Mouse (Mus musculus) heart, adult 8-10 months (tissue): Measurements from ENCODE around the gene Alyref. TPM values are rescaled to one million over a fixed set of nuclear protein-coding genes. Genes with fewer than 3 reads are reported as not detected.

Experiments used
- DNase-seq: peaks from one replicate; pipeline ENCODE4 v3.0.0; 2022; ENCODE audit warnings: low spot score
- microRNA-seq: library from miRNA; unstranded; fragments of <30 nt; microRNA quantifications from one replicate; pipeline ENCODE4 v1.2.0, GENCODE M21; 2022
- total RNA-seq, 4 experiments: library from RNA; stranded (reverse); gene quantifications; 2 replicates each; pipeline ENCODE4 v1.2.4; 2022

Alyref gene
- total RNA-seq, 4 experiments from 2014 or later = 32.3 to 51.0 (median 45.7) TPM

- DNase-seq = no peak
Measured at GRCm38 (mm10) chr11:120545964-120546363, 52.2 kb downstream of the Alyref start.

- DNase-seq = no peak
Measured at GRCm38 (mm10) chr11:120542376-120542775, 55.8 kb downstream of the Alyref start.

Small RNA genes lying within 50 kb of the gene (microRNA-seq; reads per million reads assigned to microRNA genes)
- not detected for gene Mir6936

Other genes with a start within 250 kb of the Alyref start
- gene Actg1, start 249.8 kb downstream of the Alyref start, total RNA-seq = 100 to 1,000 TPM; 188 to 320 (median 251) TPM
- gene Fscn2, start 236.8 kb downstream of the Alyref start, total RNA-seq = not detected
- 10 to 100 TPM; 12.1 to 18.3 (median 13.6) TPM for gene Faap100, start 219.6 kb downstream of the Alyref start, total RNA-seq
- 10 to 100 TPM; 64.3 to 69.6 (median 65.8) TPM for gene Nploc4, start 160.7 kb downstream of the Alyref start, total RNA-seq
- gene Tspan10, start 155.7 kb downstream of the Alyref start, total RNA-seq = 1 to 10 TPM in 3 of 4 experiments, under 1 TPM in 1; 0.52 to 2.4 (median 1.4) TPM
- gene Pde6g, start 144.9 kb downstream of the Alyref start, total RNA-seq = under 1 TPM; 0.34 to 0.89 (median 0.66) TPM
- 10 to 100 TPM; 64.4 to 76.6 (median 70.0) TPM for gene Oxld1, start 140.3 kb downstream of the Alyref start, total RNA-seq
- gene Ccdc137, start 140.2 kb downstream of the Alyref start, total RNA-seq = 1 to 10 TPM; 5.7 to 8.0 (median 7.1) TPM
- 10 to 100 TPM; 10.7 to 12.1 (median 11.8) TPM for gene Arl16, start 130.8 kb downstream of the Alyref start, total RNA-seq
- 100 to 1,000 TPM; 233 to 251 (median 242) TPM for gene Mrpl12, start 113.8 kb downstream of the Alyref start, total RNA-seq
- gene Slc25a10, start 106.5 kb downstream of the Alyref start, total RNA-seq = 10 to 100 TPM; 13.7 to 19.4 (median 16.0) TPM
- 1 to 10 TPM in 1 of 4 experiments, under 1 TPM in 3; 0.69 to 1.0 (median 0.78) TPM for gene Gcgr, start 67.7 kb downstream of the Alyref start, total RNA-seq
- gene Mcrip1, start 48.6 kb downstream of the Alyref start, total RNA-seq = 10 to 100 TPM; 37.5 to 41.0 (median 38.5) TPM
- under 1 TPM in 1 of 4 experiments, not detected in 3; 0.34 TPM for gene Ppp1r27, start 47.2 kb downstream of the Alyref start, total RNA-seq
- gene P4hb, start 25.1 kb downstream of the Alyref start, total RNA-seq = 100 to 1,000 TPM; 217 to 256 (median 229) TPM
- 100 to 1,000 TPM; 130 to 152 (median 141) TPM for gene Arhgdia, start 16.7 kb downstream of the Alyref start, total RNA-seq
- 10 to 100 TPM; 77.9 to 91.8 (median 84.8) TPM for gene Anapc11, start 56 bp upstream of the Alyref start, total RNA-seq
- gene Npb, start 10.1 kb upstream of the Alyref start, total RNA-seq = under 1 TPM in 1 of 4 experiments, not detected in 3; 0.73 TPM
- 10 to 100 TPM; 48.1 to 64.4 (median 60.5) TPM for gene Pcyt2, start 19.6 kb upstream of the Alyref start, total RNA-seq
- 10 to 100 TPM in 1 of 4 experiments, 1 to 10 TPM in 3; 6.5 to 10.6 (median 7.6) TPM for gene Sirt7, start 26.9 kb upstream of the Alyref start, total RNA-seq
- gene Mafg, start 35.2 kb upstream of the Alyref start, total RNA-seq = 10 to 100 TPM; 33.0 to 47.3 (median 39.2) TPM
- 1 to 10 TPM in 3 of 4 experiments, under 1 TPM in 1; 0.91 to 2.8 (median 1.8) TPM for gene Pycr1, start 45.4 kb upstream of the Alyref start, total RNA-seq
- gene Myadml2, start 49.8 kb upstream of the Alyref start, total RNA-seq = 100 to 1,000 TPM in 2 of 4 experiments, 10 to 100 TPM in 2; 90.6 to 123 (median 103) TPM
- gene Notum, start 62.8 kb upstream of the Alyref start, total RNA-seq = under 1 TPM; 0.12 to 0.24 (median 0.13) TPM
- gene Aspscr1, start 74.6 kb upstream of the Alyref start, total RNA-seq = 10 to 100 TPM; 37.3 to 44.3 (median 41.5) TPM
- gene Cenpx, start 115.4 kb upstream of the Alyref start, total RNA-seq = 10 to 100 TPM; 33.2 to 42.8 (median 39.6) TPM
- 1 to 10 TPM; 2.9 to 6.0 (median 4.6) TPM for gene Lrrc45, start 115.6 kb upstream of the Alyref start, total RNA-seq
- 1 to 10 TPM in 2 of 4 experiments, under 1 TPM in 2; 0.69 to 2.0 (median 1.4) TPM for gene Rac3, start 123.1 kb upstream of the Alyref start, total RNA-seq
- 10 to 100 TPM; 12.6 to 20.8 (median 16.1) TPM for gene Dcxr, start 128.9 kb upstream of the Alyref start, total RNA-seq
- gene Cbr2, start 133.7 kb upstream of the Alyref start, total RNA-seq = 10 to 100 TPM in 3 of 4 experiments, 1 to 10 TPM in 1; 9.3 to 24.0 (median 12.9) TPM
- gene Hmga1b, start 164.4 kb upstream of the Alyref start, total RNA-seq = 10 to 100 TPM; 19.8 to 57.1 (median 32.9) TPM
- gene Rfng, start 185.8 kb upstream of the Alyref start, total RNA-seq = 10 to 100 TPM; 10.1 to 11.3 (median 11.2) TPM
- 10 to 100 TPM; 56.3 to 63.8 (median 59.1) TPM for gene Gps1, start 185.9 kb upstream of the Alyref start, total RNA-seq
- 10 to 100 TPM; 25.9 to 32.7 (median 27.6) TPM for gene Dus1l, start 198.0 kb upstream of the Alyref start, total RNA-seq
- 10 to 100 TPM; 12.0 to 18.1 (median 14.9) TPM for gene Fasn, start 226.2 kb upstream of the Alyref start, total RNA-seq